Mouse (Mus musculus): ENCODE results near the gene Gm49394.

DNA sequence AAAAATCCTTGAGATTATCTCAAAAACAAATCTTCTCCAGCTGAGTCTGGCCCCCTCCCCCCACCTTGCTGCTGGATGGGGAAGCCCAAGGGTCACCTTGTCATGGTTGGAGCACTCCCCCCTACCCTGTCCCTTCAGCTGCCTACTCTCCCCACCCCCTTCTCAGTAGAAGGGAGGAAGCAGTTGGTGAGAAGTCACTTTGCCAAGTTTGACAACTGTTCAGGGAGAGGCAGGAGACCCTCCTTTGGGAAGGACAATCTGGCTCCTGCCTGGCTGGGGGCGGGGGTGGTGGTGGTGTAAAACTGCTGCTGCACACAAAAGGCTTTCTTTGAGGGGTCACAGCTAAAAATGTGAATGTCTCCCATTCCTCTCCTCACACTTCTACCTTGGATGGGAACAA, 1.4 kb downstream of the Gm49394 start:
- TF ChIP-seq POLR2A (IDR thresholded peaks at IDR 0.05; ENCODE audit: borderline replicate concordance, extremely low read depth, low read depth, low read length) (no peak), CTCF (IDR thresholded peaks at IDR 0.05; ENCODE audit: insufficient read depth, low read length) (no peak)

Measured in lung, adult 2 months (tissue).